Mouse (Mus musculus) midbrain, postnatal 0 days (tissue): ENCODE results near the gene Ubap2l. TPM values are rescaled to one million over a fixed set of nuclear protein-coding genes. Genes with fewer than 3 reads are reported as not detected.

Experiments used
- ATAC-seq: fragments of 200-750 bp; cut with Nextera tagmentation; 2 replicates; pipeline ENCODE4 v1.8.0; 2017; ENCODE audit warnings: moderate number of reproducible peaks, mild to moderate bottlenecking, moderate TSS enrichment, moderate library complexity; ENCODE audit not compliant: low FRiP score
- DNase-seq: peaks from one replicate; pipeline ENCODE4 v3.0.0-alpha.2; 2015; ENCODE audit warnings: low spot score
- H3K27ac ChIP-seq: fragments of 300-500 bp; sonication (generic); 2 replicates; pipeline ENCODE4 v1.5.1; 2014; ENCODE audit warnings: low read depth, mild to moderate bottlenecking, low read length, mixed read lengths
- H3K27me3 ChIP-seq: fragments of 300-500 bp; sonication (generic); 2 replicates; pipeline ENCODE4 v1.6.1; 2014; ENCODE audit warnings: low read length, control low read depth, mixed read lengths; ENCODE audit not compliant: insufficient read depth
- H3K36me3 ChIP-seq: fragments of 300-500 bp; sonication (generic); 2 replicates; pipeline ENCODE4 v1.6.1; 2014; ENCODE audit warnings: low read length, control low read depth, mixed read lengths; ENCODE audit not compliant: insufficient read depth
- H3K4me1 ChIP-seq: fragments of 300-500 bp; sonication (generic); 2 replicates; pipeline ENCODE4 v1.6.1; 2014; ENCODE audit warnings: mild to moderate bottlenecking, control low read depth, antibody characterized with exemption, low read length, mixed read lengths; ENCODE audit not compliant: insufficient read depth
- H3K4me2 ChIP-seq: fragments of 300-500 bp; sonication (generic); 2 replicates; pipeline ENCODE4 v1.6.1; 2014; ENCODE audit warnings: low read depth, mild to moderate bottlenecking, low read length, mixed read lengths; ENCODE audit not compliant: poor library complexity, severe bottlenecking
- H3K4me3 ChIP-seq: fragments of 300-500 bp; sonication (generic); 2 replicates; pipeline ENCODE4 v1.5.1; 2014; ENCODE audit warnings: low read depth, mild to moderate bottlenecking, low read length, moderate library complexity
- H3K9ac ChIP-seq: fragments of 300-500 bp; sonication (generic); replicated peaks from 2 replicates; pipeline ENCODE4 v1.6.1; 2014; ENCODE audit warnings: mild to moderate bottlenecking, low read length, moderate library complexity, mixed read lengths; ENCODE audit not compliant: poor library complexity, severe bottlenecking
- H3K9me3 ChIP-seq: fragments of 300-500 bp; sonication (generic); 2 replicates; pipeline ENCODE4 v1.6.1; 2016; ENCODE audit warnings: low read length, control low read depth
- CTCF ChIP-seq: IDR thresholded peaks from 2 replicates; pipeline ENCODE4 v1.5.1; 2016; ENCODE audit warnings: antibody characterized with exemption, mild to moderate bottlenecking
- WGBS: fragments of 180-500 bp; shearing (Covaris S2); extraction: QIAGEN DNeasy Blood & Tissue Kit; methylation state at CpG from one replicate; pipeline ENCODE4 v1.1.7; 2014; 5-methylcytosine and 5-hydroxymethylcytosine counted together
- polyA plus RNA-seq: library from polyadenylated mRNA; unstranded; fragments of >200 nt; fragmentation: Nextera tagmentation; extraction: Ambion mirVana; gene quantifications from 2 replicates; pipeline ENCODE4 v1.2.1, GENCODE M21; 2015
- total RNA-seq: library from RNA; depleted of rRNA; stranded (reverse); fragments of >200 nt; gene quantifications from 2 replicates; pipeline ENCODE4 v1.2.3, GENCODE M21; 2014

Gene Ubap2l
- total and polyA plus RNA-seq, 2 experiments from 2014 or later = 108 to 133 TPM

DNA sequence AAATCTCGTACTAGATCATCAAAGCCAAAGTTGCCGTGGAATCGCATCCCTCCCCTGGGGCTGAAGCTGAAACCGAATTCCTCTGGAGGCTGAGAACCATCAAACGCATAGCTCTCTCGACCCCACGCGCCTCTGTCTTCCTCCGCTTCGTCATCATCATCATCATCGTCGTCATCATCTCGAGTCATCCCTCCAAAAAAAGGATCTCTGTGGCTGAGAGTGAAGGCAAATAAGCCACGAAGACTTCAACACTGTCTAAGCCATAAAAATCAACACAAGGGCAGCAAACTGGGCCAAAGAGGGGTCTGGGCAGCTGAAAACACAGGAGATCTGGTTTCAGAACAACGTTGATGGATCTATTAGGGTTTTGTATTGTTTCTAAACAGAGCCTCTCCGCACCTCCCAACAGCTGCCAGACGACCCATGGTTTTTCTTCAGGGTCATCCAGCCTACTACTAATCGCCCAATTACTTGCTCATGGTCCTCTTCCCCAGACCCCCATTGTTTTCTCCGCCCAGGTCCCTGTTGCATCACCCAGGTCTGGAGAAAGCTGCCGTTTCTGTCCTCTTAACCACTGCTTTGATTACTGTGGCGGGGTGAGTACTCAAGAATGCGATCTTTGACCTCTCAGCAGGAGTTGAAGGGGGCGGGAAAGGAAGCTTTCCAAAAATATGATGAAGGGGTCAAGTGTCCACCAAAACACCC is 54.5 kb downstream of the Ubap2l start:
- peak overlapping the region; percentile 85 for H3K9ac ChIP-seq
- ATAC-seq = peak; percentile 45; the same call in 1 of the 2 replicates
- peak; percentile 2 for DNase-seq
- no peaks in the 10 kb centered on the region for H3K9me3 ChIP-seq
- H3K4me3 ChIP-seq = peak overlapping the region; percentile 64
- H3K27me3 ChIP-seq = no peaks in the 10 kb centered on the region
- peaks cover 21% of the 10 kb centered on the region for H3K36me3 ChIP-seq
- H3K4me2 ChIP-seq = peak overlapping the region; percentile 89
- WGBS = 9% methylated on average over 22 of the region's 23 CpGs
- no peak for TF ChIP-seq CTCF
- 0 out of 2 replicates have a peak, but pooled peaks cover 5% of the 10 kb centered on the region for H3K4me1 ChIP-seq
- H3K27ac ChIP-seq = peak overlapping the region; percentile 87; the same call in 1 of the 2 replicates

GRCm38 (mm10) chr3:89994807-89995515 is 57.5 kb downstream of the Ubap2l start:
- H3K4me1 ChIP-seq = 0 out of 2 replicates have a peak, but pooled peaks cover 5% of the 10 kb centered on the region
- no peak overlapping the region for H3K9ac ChIP-seq
- H3K4me2 ChIP-seq = no peak overlapping the region
- DNase-seq = no peak
- no peaks in the 10 kb centered on the region for H3K9me3 ChIP-seq
- H3K4me3 ChIP-seq = no peak overlapping the region
- WGBS = 91% methylated on average over 5 of the region's 5 CpGs
- no peak overlapping the region for H3K27ac ChIP-seq
- ATAC-seq = no peak
- peaks cover 2% of the 10 kb centered on the region; the same call in 1 of the 2 replicates for H3K36me3 ChIP-seq
- peak; percentile 21; the same call in 1 of the 2 replicates for TF ChIP-seq CTCF
- no peaks in the 10 kb centered on the region for H3K27me3 ChIP-seq

GRCm38 (mm10) chr3:89987822-89988221 is 64.6 kb downstream of the Ubap2l start:
- ATAC-seq (no peak), DNase-seq (no peak)
- Histone ChIP-seq H3K4me2 (no peak overlapping the region), H3K27ac (no peak overlapping the region), H3K9ac (no peak overlapping the region), H3K36me3 (no peaks in the 10 kb centered on the region), H3K4me1 (no peaks in the 10 kb centered on the region), H3K4me3 (no peak overlapping the region), H3K9me3 (no peaks in the 10 kb centered on the region), H3K27me3 (no peaks in the 10 kb centered on the region)
- 92% methylated on average over 4 of the region's 4 CpGs for WGBS
- no peak for TF ChIP-seq CTCF

DNA sequence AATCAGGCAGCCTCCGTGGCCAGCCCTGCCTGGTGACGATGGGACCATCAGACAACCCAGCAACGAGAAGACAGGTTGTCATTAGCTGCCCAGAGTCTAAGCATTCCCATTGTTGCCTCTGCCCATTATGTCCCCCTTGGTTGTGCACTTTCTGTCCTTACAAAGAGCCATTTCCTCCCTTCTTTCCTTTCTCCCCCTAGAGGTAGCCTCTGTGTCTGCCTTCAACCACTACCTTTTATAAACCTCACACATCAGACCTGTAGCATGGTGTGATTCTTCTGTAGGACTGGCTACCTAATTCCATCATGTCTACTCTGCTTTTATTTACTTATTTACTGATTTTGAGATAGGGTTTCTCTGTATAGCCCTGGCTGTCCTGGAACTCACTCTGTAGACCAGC is 65.2 kb downstream of the Ubap2l start:
- H3K4me3 ChIP-seq = no peak overlapping the region
- H3K4me1 ChIP-seq = no peaks in the 10 kb centered on the region
- no peak overlapping the region for H3K4me2 ChIP-seq
- H3K27ac ChIP-seq = no peak overlapping the region
- ATAC-seq (no peak), DNase-seq (no peak)
- no peak overlapping the region for H3K9ac ChIP-seq
- H3K36me3 ChIP-seq = no peaks in the 10 kb centered on the region
- H3K27me3 ChIP-seq = no peaks in the 10 kb centered on the region
- WGBS = 62% methylated on average over 3 of the region's 3 CpGs
- no peaks in the 10 kb centered on the region for H3K9me3 ChIP-seq
- no peak for TF ChIP-seq CTCF

- no peaks in the 10 kb centered on the region for H3K4me1 ChIP-seq
- 71% methylated on average over 5 of the region's 5 CpGs for WGBS
- H3K4me2 ChIP-seq = no peak overlapping the region
These were observed 70.0 kb downstream of the Ubap2l start for GRCm38 (mm10) chr3:89982426-89982825.

GRCm38 (mm10) chr3:89976859-89977258 is 75.6 kb downstream of the Ubap2l start:
- Histone ChIP-seq H3K4me3 (no peak overlapping the region), H3K9ac (no peak overlapping the region), H3K4me2 (no peak overlapping the region), H3K4me1 (no peaks in the 10 kb centered on the region), H3K9me3 (no peaks in the 10 kb centered on the region), H3K27me3 (no peaks in the 10 kb centered on the region), H3K27ac (no peak overlapping the region), H3K36me3 (no peaks in the 10 kb centered on the region)
- DNase-seq (no peak), ATAC-seq (no peak)
- no peak for TF ChIP-seq CTCF

More at GRCm38 (mm10) chr3:89982426-89982825, 70.0 kb downstream of the Ubap2l start:
- no peak for ATAC-seq
- Histone ChIP-seq H3K36me3 (no peaks in the 10 kb centered on the region), H3K9me3 (no peaks in the 10 kb centered on the region), H3K9ac (no peak overlapping the region), H3K27ac (no peak overlapping the region), H3K27me3 (no peaks in the 10 kb centered on the region), H3K4me3 (no peak overlapping the region)
- no peak for DNase-seq
- no peak for TF ChIP-seq CTCF
